Mouse (Mus musculus): ENCODE data around the gene Atxn7l3. TPM values are rescaled to one million over a fixed set of nuclear protein-coding genes. Genes with fewer than 3 reads are reported as not detected.
A peak's percentile ranks its signal among the peaks of the same experiment; 100 is the strongest.
"Not testable (repeated sequence)": the region's sequence is repeated elsewhere in the genome, so short reads cannot be mapped to it uniquely, and the experiment has no call there.

Gene Atxn7l3
- polyA plus RNA-seq, 1 experiment from 2014 or later = 15.2 TPM

DNA sequence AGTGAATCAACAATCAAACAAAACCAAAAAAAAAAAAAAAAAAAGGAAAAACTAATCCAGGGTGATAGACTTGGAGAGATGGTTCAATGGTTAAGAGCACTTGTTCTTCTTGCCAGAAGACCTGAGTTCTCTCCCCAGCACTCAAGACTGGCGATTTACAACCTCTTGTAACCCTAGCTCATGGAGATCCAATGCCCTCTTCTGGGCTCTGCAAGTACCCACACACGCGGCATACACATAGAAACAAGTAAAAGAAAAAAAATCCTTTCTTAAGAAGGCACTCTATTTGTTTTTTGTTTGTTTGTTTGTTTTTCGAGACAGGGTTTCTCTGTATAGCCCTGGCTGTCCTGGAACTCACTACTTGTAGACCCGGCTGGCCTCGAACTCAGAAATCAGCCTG is 12.5 kb downstream of the Atxn7l3 start:
- Histone ChIP-seq H3K36me3 (ENCODE audit: control insufficient read depth, insufficient read depth, low read length) (peaks cover 3% of the 10 kb centered on the region; the same call in 1 of the 2 replicates), H3K4me1 (ENCODE audit: control insufficient read depth, insufficient read depth, low read length) (peaks cover 4% of the 10 kb centered on the region; the same call in 1 of the 2 replicates), H3K4me3 (ENCODE audit: low read depth, low read length) (peak overlapping the region; percentile 80; the same call in 1 of the 2 replicates), H3K9ac (ENCODE audit: low read length) (no peak overlapping the region), H3K27me3 (ENCODE audit: control insufficient read depth, insufficient read depth, low read length) (no peaks in the 10 kb centered on the region), H3K27ac (ENCODE audit: low read depth, low read length) (no peak overlapping the region), H3K9me3 (ENCODE audit: control insufficient read depth, low read length) (no peaks in the 10 kb centered on the region), H3K4me2 (peak overlapping the region; percentile 78; the same call in 1 of the 2 replicates)
- WGBS = 88% methylated on average over 6 of the region's 6 CpGs
- ATAC-seq (ENCODE audit: low FRiP score) = no peak
- DNase-seq (ENCODE audit: low spot score, missing footprints) = no peak

DNA sequence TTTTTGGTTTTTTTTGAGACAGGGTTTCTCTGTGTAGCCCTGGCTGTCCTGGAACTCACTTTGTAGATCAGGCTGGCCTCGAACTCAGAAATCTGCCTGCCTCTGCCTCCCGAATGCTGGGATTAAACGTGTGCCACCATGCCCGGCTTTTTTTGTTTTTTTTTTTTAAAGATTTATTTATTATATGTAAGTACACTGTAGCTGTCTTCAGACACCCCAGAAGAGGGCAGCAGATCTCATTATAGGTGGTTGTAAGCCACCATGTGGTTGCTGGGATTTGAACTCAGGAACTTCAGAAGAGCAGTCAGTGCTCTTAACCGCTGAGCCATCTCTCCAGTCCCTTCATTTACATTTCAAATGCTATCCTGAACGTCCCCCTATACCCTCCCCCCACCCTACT is 16.2 kb downstream of the Atxn7l3 start:
- H3K36me3 ChIP-seq (ENCODE audit: control insufficient read depth, insufficient read depth, low read length); H3K27me3 ChIP-seq (ENCODE audit: control insufficient read depth, insufficient read depth, low read length); H3K4me3 ChIP-seq (ENCODE audit: low read depth, low read length); ATAC-seq (ENCODE audit: low FRiP score); H3K9ac ChIP-seq (ENCODE audit: low read length); H3K4me1 ChIP-seq (ENCODE audit: control insufficient read depth, insufficient read depth, low read length); H3K27ac ChIP-seq (ENCODE audit: low read depth, low read length); H3K9me3 ChIP-seq (ENCODE audit: control insufficient read depth, low read length); H3K4me2 ChIP-seq: not testable (repeated sequence)
- 72% methylated on average over 6 of the region's 6 CpGs for WGBS
- peak; percentile 31 for DNase-seq (ENCODE audit: low spot score, missing footprints)

DNA sequence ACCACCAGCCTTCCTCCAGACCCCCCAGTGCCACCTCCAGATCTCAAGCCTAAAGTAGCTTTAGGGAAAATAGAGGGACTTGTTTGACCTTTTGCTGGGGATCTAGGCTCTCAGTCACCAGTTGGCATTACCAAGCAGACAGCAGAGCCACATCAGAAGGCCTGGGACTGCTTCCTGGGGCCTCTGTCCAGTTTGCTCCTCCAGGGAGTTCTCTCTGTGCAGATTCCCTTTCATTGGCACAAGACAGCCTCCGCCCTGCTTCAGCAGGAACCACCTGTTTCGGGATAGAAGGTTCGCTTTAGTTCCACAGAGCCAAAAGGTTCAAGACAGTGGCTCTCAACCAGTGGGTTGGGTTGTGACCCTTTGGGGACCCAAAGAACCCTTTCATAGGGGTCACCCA is 16.8 kb downstream of the Atxn7l3 start:
- 89% methylated on average over 3 of the region's 3 CpGs for WGBS
- H3K27me3 ChIP-seq (ENCODE audit: control insufficient read depth, insufficient read depth, low read length) = peaks cover 5% of the 10 kb centered on the region
- no peaks in the 10 kb centered on the region for H3K9me3 ChIP-seq (ENCODE audit: control insufficient read depth, low read length)
- ATAC-seq (ENCODE audit: low FRiP score) (no peak), DNase-seq (ENCODE audit: low spot score, missing footprints) (no peak)
- H3K4me3 ChIP-seq (ENCODE audit: low read depth, low read length) = no peak overlapping the region
- no peak overlapping the region for H3K4me2 ChIP-seq
- no peaks in the 10 kb centered on the region for H3K36me3 ChIP-seq (ENCODE audit: control insufficient read depth, insufficient read depth, low read length)
- H3K27ac ChIP-seq (ENCODE audit: low read depth, low read length) = no peak overlapping the region
- H3K9ac ChIP-seq (ENCODE audit: low read length) = no peak overlapping the region
- peaks cover 4% of the 10 kb centered on the region for H3K4me1 ChIP-seq (ENCODE audit: control insufficient read depth, insufficient read depth, low read length)

DNA sequence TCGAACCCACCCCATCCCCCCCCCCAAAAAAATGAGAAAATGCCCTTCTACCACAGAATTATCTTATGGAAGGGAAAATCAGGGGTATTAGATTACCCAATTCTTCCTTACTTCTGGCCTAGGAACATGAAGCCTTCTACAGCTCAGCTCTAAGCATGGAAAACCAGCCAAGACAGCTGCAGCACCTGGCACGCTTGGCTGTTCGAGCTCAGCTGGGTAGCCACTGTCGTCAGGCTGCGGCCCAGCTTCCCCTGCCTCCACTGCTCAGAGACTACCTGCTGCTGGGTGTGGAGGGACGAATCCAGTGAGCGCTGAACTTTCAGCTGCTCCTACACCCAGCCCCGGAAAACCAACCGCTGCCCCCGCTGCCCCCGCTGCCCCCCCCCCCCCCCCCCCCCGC is 18.7 kb downstream of the Atxn7l3 start:
- DNase-seq (ENCODE audit: low spot score, missing footprints) (no peak), ATAC-seq (ENCODE audit: low FRiP score) (no peak)
- peaks cover 4% of the 10 kb centered on the region for H3K4me1 ChIP-seq (ENCODE audit: control insufficient read depth, insufficient read depth, low read length)
- no peak overlapping the region for H3K9ac ChIP-seq (ENCODE audit: low read length)
- peaks cover 5% of the 10 kb centered on the region for H3K27me3 ChIP-seq (ENCODE audit: control insufficient read depth, insufficient read depth, low read length)
- H3K4me3 ChIP-seq (ENCODE audit: low read depth, low read length) = no peak overlapping the region
- H3K36me3 ChIP-seq (ENCODE audit: control insufficient read depth, insufficient read depth, low read length) = no peaks in the 10 kb centered on the region
- H3K27ac ChIP-seq (ENCODE audit: low read depth, low read length) = no peak overlapping the region
- 48% methylated on average over 9 of the region's 12 CpGs for WGBS
- no peak overlapping the region for H3K4me2 ChIP-seq
- no peaks in the 10 kb centered on the region for H3K9me3 ChIP-seq (ENCODE audit: control insufficient read depth, low read length)

DNA sequence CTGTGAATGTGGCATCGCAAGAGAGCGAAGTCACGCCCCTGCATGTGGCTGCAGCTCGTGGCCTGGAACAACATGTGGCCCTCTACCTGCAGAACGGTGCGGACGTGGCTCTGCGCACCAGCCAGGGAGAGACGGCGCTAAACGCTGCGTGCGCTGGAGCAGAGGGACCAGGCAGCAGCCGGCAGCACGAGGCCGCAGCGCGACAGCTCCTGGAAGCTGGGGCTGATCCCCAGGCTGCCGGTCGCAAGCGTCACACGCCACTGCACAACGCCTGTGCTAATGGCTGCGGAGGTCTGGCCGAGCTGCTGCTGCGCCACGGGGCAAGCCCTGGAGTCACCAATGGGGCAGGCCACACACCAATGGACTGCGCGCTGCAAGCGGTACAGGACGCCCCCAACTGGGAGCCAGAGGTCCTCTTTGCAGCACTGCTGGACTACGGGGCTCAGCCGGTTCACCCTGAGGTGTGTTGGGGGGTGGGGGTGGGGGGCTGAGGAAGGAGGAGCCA is 20.0 kb downstream of the Atxn7l3 start:
- Histone ChIP-seq H3K4me2 (peak overlapping the region; percentile 65), H3K27me3 (ENCODE audit: control insufficient read depth, insufficient read depth, low read length) (peaks cover 5% of the 10 kb centered on the region), H3K27ac (ENCODE audit: low read depth, low read length) (no peak overlapping the region), H3K4me1 (ENCODE audit: control insufficient read depth, insufficient read depth, low read length) (peaks cover 4% of the 10 kb centered on the region), H3K9ac (ENCODE audit: low read length) (peak overlapping the region; percentile 66), H3K9me3 (ENCODE audit: control insufficient read depth, low read length) (no peaks in the 10 kb centered on the region), H3K4me3 (ENCODE audit: low read depth, low read length) (peak overlapping the region; percentile 33), H3K36me3 (ENCODE audit: control insufficient read depth, insufficient read depth, low read length) (no peaks in the 10 kb centered on the region)
- peak; percentile 78 for ATAC-seq (ENCODE audit: low FRiP score)
- DNase-seq (ENCODE audit: low spot score, missing footprints) = peak; percentile 94
- 1% methylated on average over 33 of the region's 33 CpGs for WGBS

DNA sequence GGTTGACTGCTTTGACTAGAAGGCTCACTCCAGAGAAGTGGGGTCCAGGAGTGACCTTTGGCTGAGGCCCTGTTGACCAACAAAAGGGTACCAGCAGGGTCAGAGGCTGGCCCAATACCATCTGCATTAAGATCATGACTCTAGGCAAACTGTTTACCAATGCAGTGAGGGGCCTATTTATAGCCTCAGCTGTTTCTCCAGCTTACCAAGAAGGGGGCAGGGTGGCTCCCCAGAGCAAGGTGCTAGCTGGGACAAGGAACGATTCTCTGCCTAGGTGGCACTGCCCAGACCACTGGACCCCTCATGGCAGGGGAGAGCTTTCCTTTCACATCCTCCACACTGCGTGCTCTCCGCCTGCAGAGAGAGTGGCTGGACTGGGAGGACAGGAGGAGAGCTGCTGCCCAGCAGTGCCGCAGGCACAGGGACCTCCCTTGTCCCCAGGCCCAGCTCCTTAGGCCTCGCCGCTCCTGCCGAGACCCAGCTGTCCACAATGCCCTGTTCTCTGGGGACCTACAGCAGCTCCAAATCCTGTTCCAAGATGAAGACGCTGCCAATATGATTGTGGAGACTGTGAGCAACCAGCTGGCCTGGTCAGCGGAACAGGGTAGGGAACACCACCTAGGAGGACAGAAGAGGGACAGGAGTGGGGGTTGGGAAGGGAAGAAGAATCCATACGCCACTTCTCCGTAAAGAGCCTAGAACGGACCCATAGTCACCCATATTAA is 27.7 kb downstream of the Atxn7l3 start, which contains the start of gene Asb16:
Gene Asb16, plus strand, starts transcription at position 224 of the 725 bp plus-strand sequence.
- Histone ChIP-seq H3K4me2 (no peak within 1 kb of the TSS), H3K9me3 (ENCODE audit: control insufficient read depth, low read length) (no peaks in the 10 kb centered on the region), H3K36me3 (ENCODE audit: control insufficient read depth, insufficient read depth, low read length) (no peaks in the 10 kb centered on the region), H3K27me3 (ENCODE audit: control insufficient read depth, insufficient read depth, low read length) (no peaks in the 10 kb centered on the region), H3K4me3 (ENCODE audit: low read depth, low read length) (no peak within 1 kb of the TSS), H3K27ac (ENCODE audit: low read depth, low read length) (no peak within 1 kb of the TSS), H3K9ac (ENCODE audit: low read length) (no peak within 1 kb of the TSS), H3K4me1 (ENCODE audit: control insufficient read depth, insufficient read depth, low read length) (no peaks in the 10 kb centered on the region)
- ATAC-seq (ENCODE audit: low FRiP score) (no peak), DNase-seq (ENCODE audit: low spot score, missing footprints) (peak; percentile 12)
- WGBS = 83% methylated on average over 12 of the region's 12 CpGs

DNA sequence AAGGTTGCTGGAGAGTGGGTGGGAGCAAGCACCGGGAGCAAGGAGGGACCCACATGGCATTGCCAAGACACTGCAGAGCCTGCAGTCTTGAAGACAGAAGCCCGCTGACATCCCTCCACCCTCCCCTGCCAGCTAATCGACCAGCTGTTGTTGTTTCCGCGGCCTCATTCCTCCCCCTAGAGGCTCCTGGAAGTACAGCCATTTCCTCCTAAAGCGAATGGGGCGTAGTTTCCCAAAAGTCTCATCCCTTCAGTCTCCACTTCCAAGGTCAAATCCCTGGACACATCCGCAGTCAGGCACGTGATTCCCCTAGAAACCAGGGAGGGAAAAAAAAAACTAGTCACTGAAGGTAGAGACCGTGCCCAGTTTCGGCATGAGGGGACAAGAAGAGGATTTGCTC is 29.0 kb downstream of the Atxn7l3 start:
- Histone ChIP-seq H3K9me3 (ENCODE audit: control insufficient read depth, low read length) (no peaks in the 10 kb centered on the region), H3K27me3 (ENCODE audit: control insufficient read depth, insufficient read depth, low read length) (no peaks in the 10 kb centered on the region), H3K36me3 (ENCODE audit: control insufficient read depth, insufficient read depth, low read length) (no peaks in the 10 kb centered on the region), H3K4me2 (no peak overlapping the region), H3K4me3 (ENCODE audit: low read depth, low read length) (no peak overlapping the region), H3K27ac (ENCODE audit: low read depth, low read length) (no peak overlapping the region), H3K9ac (ENCODE audit: low read length) (no peak overlapping the region), H3K4me1 (ENCODE audit: control insufficient read depth, insufficient read depth, low read length) (no peaks in the 10 kb centered on the region)
- DNase-seq (ENCODE audit: low spot score, missing footprints) = no peak
- 9% methylated on average over 11 of the region's 11 CpGs for WGBS
- ATAC-seq (ENCODE audit: low FRiP score) = peak; percentile 54; the same call in 1 of the 2 replicates

- Histone ChIP-seq H3K4me3 (ENCODE audit: low read depth, low read length) (no peak overlapping the region), H3K9ac (ENCODE audit: low read length) (no peak overlapping the region; the same call in 1 of the 2 replicates), H3K27ac (ENCODE audit: low read depth, low read length) (no peak overlapping the region)
Observed at GRCm38 (mm10) chr11:102266631-102267355, 29.6 kb downstream of the Atxn7l3 start.

DNA sequence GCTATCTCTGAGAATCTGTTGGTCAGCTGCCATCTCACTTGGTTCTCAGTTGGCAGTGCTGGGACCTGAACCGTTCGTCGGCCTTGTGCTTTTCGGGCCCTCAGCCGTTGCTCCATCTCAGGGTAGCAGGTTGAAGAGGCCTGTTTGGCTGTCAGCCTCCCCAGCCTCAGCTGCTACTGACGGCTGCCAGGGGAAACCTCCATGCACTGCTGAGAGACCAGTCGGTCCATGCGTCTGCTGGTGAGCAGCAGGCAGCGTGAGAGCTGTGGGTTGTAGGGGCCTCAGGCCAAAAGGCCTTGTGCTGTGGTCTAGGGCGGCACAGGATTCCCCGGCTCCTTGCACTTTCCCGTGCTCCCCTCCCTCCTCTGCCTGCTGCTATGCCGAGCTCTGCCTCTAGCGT is 30.6 kb downstream of the Atxn7l3 start:
- DNase-seq (ENCODE audit: low spot score, missing footprints) (no peak), ATAC-seq (ENCODE audit: low FRiP score) (no peak)
- no peak overlapping the region for H3K9ac ChIP-seq (ENCODE audit: low read length)
- no peak overlapping the region for H3K4me3 ChIP-seq (ENCODE audit: low read depth, low read length)
- no peaks in the 10 kb centered on the region for H3K9me3 ChIP-seq (ENCODE audit: control insufficient read depth, low read length)
- peaks cover 2% of the 10 kb centered on the region; the same call in 1 of the 2 replicates for H3K36me3 ChIP-seq (ENCODE audit: control insufficient read depth, insufficient read depth, low read length)
- WGBS = 64% methylated on average over 14 of the region's 14 CpGs
- no peaks in the 10 kb centered on the region for H3K4me1 ChIP-seq (ENCODE audit: control insufficient read depth, insufficient read depth, low read length)
- H3K27me3 ChIP-seq (ENCODE audit: control insufficient read depth, insufficient read depth, low read length) = no peaks in the 10 kb centered on the region
- no peak overlapping the region for H3K4me2 ChIP-seq
- no peak overlapping the region for H3K27ac ChIP-seq (ENCODE audit: low read depth, low read length)

More at GRCm38 (mm10) chr11:102266631-102267355, 29.6 kb downstream of the Atxn7l3 start:
- no peak overlapping the region for H3K4me2 ChIP-seq
- 92% methylated on average over 8 of the region's 8 CpGs for WGBS
- no peaks in the 10 kb centered on the region for H3K9me3 ChIP-seq (ENCODE audit: control insufficient read depth, low read length)
- DNase-seq (ENCODE audit: low spot score, missing footprints) = no peak
- no peak for ATAC-seq (ENCODE audit: low FRiP score)
- H3K4me1 ChIP-seq (ENCODE audit: control insufficient read depth, insufficient read depth, low read length) = no peaks in the 10 kb centered on the region
- no peaks in the 10 kb centered on the region for H3K27me3 ChIP-seq (ENCODE audit: control insufficient read depth, insufficient read depth, low read length)
- H3K36me3 ChIP-seq (ENCODE audit: control insufficient read depth, insufficient read depth, low read length) = peaks cover 2% of the 10 kb centered on the region; the same call in 1 of the 2 replicates
